In the genomic region with DNA sequence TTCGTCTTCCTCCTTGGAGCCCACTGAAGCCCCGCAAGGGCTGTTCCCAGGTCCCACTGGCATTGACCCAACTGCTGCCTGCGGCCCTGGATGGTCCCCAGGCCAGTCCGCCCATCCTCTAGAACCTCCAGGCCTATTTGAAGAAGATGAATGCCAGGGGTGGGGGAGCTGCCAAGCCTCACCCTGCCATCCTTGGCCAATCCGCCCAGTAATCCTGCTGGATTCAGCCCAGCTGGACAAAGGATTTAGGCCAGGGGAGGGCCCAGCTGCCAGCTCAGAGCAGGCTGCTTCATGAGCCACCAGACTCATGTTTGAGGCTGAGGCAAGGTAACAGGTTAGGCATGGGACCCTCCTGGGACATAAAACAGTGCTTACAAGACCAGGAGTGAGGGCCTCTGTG, we compare ENCODE assay signal across 11 mouse cellular contexts. TPM values are rescaled to one million over a fixed set of nuclear protein-coding genes. Genes with fewer than 3 reads are reported as not detected.
DNase-seq lines count a peak whose midpoint lies in the region; ATAC-seq and TF ChIP-seq lines count a peak whose summit lies in the region.
"Had no signal": no experiment of that assay in that cellular context is flagged by ENCODE, and none has a peak within 500 bp of the region (broad histone marks: within the 10 kb centered on the region; RNA-seq: fewer than 3 reads in every experiment).

No protein-coding gene starts in this region.

- DNase-seq in adrenal gland, adult 2 months, result peak; percentile 52
- DNase-seq in adrenal gland, postnatal 4 days (ENCODE audit: low spot score in 2 of 2), result no peak
- DNase-seq in liver, adult 2 months (ENCODE audit: extremely low read depth, low read depth, low spot score), result peak; percentile 66
- peak; percentile 94 for DNase-seq in cerebellum, adult 9-11 months
- DNase-seq in left cerebral cortex, postnatal 4 days, result peak; percentile 95
- no peak for DNase-seq in lung, postnatal 0 days (ENCODE audit: low spot score)
- DNase-seq in thymus, postnatal 4 days, result no peak

- no peaks in the 10 kb centered on the region for H3K36me3 ChIP-seq in liver, adult 2 months (ENCODE audit: control insufficient read depth, insufficient read depth, low read length)
- no peaks in the 10 kb centered on the region for H3K36me3 ChIP-seq in liver, embryonic 12.5 days
- no peaks in the 10 kb centered on the region for H3K36me3 ChIP-seq in lung, postnatal 0 days (ENCODE audit: insufficient read depth, low read length)
- H3K36me3 ChIP-seq: limb, embryonic 12.5 days; stomach, embryonic 15.5 days had no signal

- TF ChIP-seq EP300 in lung, postnatal 0 days (IDR thresholded peaks at IDR 0.05), result no peak

- intact Hi-C loops in left cerebral cortex, postnatal 4 days (cut with DNase I), result no loop called here

- no peak overlapping the region for H3K4me2 ChIP-seq in liver, embryonic 12.5 days
- H3K4me2 ChIP-seq in lung, postnatal 0 days (replicated peaks; ENCODE audit: low read depth, low read length), result no peak overlapping the region
- H3K4me2 ChIP-seq: limb, embryonic 12.5 days; stomach, embryonic 15.5 days had no signal

- no peak for ATAC-seq in liver, embryonic 12.5 days
- no peak for ATAC-seq in lung, postnatal 0 days

- WGBS in liver, adult 2 months, result 48% methylated on average over 5 of the region's 5 CpGs
- 61% methylated on average over 5 of the region's 5 CpGs for WGBS in liver, embryonic 12.5 days (ENCODE audit: insufficient replicate concordance)
- WGBS in lung, postnatal 0 days, result 84% methylated on average over 5 of the region's 5 CpGs

- H3K27ac ChIP-seq in liver, adult 2 months (replicated peaks; ENCODE audit: insufficient read depth, low read depth, low read length), result no peak overlapping the region
- no peak overlapping the region for H3K27ac ChIP-seq in liver, embryonic 12.5 days
- no peak overlapping the region for H3K27ac ChIP-seq in lung, postnatal 0 days (ENCODE audit: low read length)
- H3K27ac ChIP-seq: limb, embryonic 12.5 days; stomach, embryonic 15.5 days had no signal

- H3K27me3 ChIP-seq in liver, adult 2 months (ENCODE audit: control insufficient read depth, insufficient read depth, low read length), result no peaks in the 10 kb centered on the region
- H3K27me3 ChIP-seq in liver, embryonic 12.5 days (replicated peaks), result peaks cover 27% of the 10 kb centered on the region
- no peaks in the 10 kb centered on the region for H3K27me3 ChIP-seq in lung, postnatal 0 days (replicated peaks; ENCODE audit: insufficient read depth, low read length)
- H3K27me3 ChIP-seq: limb, embryonic 12.5 days; stomach, embryonic 15.5 days had no signal

- no peak overlapping the region for H3K9ac ChIP-seq in liver, adult 2 months (ENCODE audit: low read depth, low read length)
- H3K9ac ChIP-seq in liver, embryonic 12.5 days, result no peak overlapping the region
- no peak overlapping the region for H3K9ac ChIP-seq in lung, postnatal 0 days (replicated peaks; ENCODE audit: low read depth)
- H3K9ac ChIP-seq: limb, embryonic 12.5 days; stomach, embryonic 15.5 days had no signal

- H3K9me3 ChIP-seq in liver, embryonic 12.5 days (replicated peaks), result no peaks in the 10 kb centered on the region
- H3K9me3 ChIP-seq in lung, postnatal 0 days (ENCODE audit: low read length), result no peaks in the 10 kb centered on the region
- H3K9me3 ChIP-seq: limb, embryonic 12.5 days; stomach, embryonic 15.5 days had no signal

- no peak for TF ChIP-seq POLR2A in liver, adult 2 months (IDR thresholded peaks at IDR 0.05; ENCODE audit: extremely low read depth, insufficient read depth, low read length)

- no peaks in the 10 kb centered on the region for H3K79me2 ChIP-seq in liver, adult 2 months (ENCODE audit: control insufficient read depth, insufficient read depth, low read length)

- no peak for TF ChIP-seq CTCF in liver, adult 2 months (IDR thresholded peaks at IDR 0.05; ENCODE audit: low read depth, low read length)
- TF ChIP-seq CTCF in lung, postnatal 0 days (IDR thresholded peaks at IDR 0.05), result no peak

- H3K4me1 ChIP-seq in liver, adult 2 months (ENCODE audit: control insufficient read depth, insufficient read depth, low read length), result peaks cover 5% of the 10 kb centered on the region; the same call in 1 of the 2 replicates
- 0 out of 2 replicates have a peak, but pooled peaks cover 2% of the 10 kb centered on the region for H3K4me1 ChIP-seq in liver, embryonic 12.5 days
- H3K4me1 ChIP-seq in lung, postnatal 0 days (ENCODE audit: insufficient read depth, low read depth, low read length), result no peaks in the 10 kb centered on the region
- H3K4me1 ChIP-seq: stomach, embryonic 15.5 days had no signal

- H3K4me3 ChIP-seq in liver, adult 2 months (ENCODE audit: insufficient read depth, low read depth, low read length), result no peak overlapping the region
- H3K4me3 ChIP-seq in liver, embryonic 12.5 days, result no peak overlapping the region
- H3K4me3 ChIP-seq in lung, postnatal 0 days (ENCODE audit: low read depth, low read length), result no peak overlapping the region
- H3K4me3 ChIP-seq: limb, embryonic 12.5 days; stomach, embryonic 15.5 days had no signal

RNA-seq across cellular contexts. Expression of a gene that starts 45.7 kb away (rescaled TPM):
- total RNA-seq in adrenal gland, adult 2 months (2021), result under 1 TPM; 0.40 to 0.83 TPM
- 4.4 and 4.8 TPM in 2 replicates for polyA plus RNA-seq in adrenal gland, adult 2 months (2012; rRNA removed)
- 1 to 10 TPM; 1.1 to 1.6 TPM for total RNA-seq in adrenal gland, postnatal 4 days (2021)
- 0.07 TPM in 1 of 2 replicates, not detected in the other for total RNA-seq in liver, adult 2 months (2014; rRNA removed)
- polyA plus RNA-seq in liver, adult 2 months (2012; rRNA removed), result 0.01 and 0.04 TPM in 2 replicates
- 0.24 TPM in 1 of 2 replicates, not detected in the other for polyA plus RNA-seq in liver, embryonic 12.5 days (2016; fragmentation: Nextera tagmentation; extraction: Ambion mirVana)
- total RNA-seq in left cerebral cortex, postnatal 4 days (2021), result 10 to 100 TPM; 50.9 to 56.1 TPM
- 4.6 and 5.5 TPM in 2 replicates for polyA plus RNA-seq in lung, postnatal 0 days (2015; fragmentation: Nextera tagmentation; extraction: Ambion mirVana)
- total RNA-seq: heart, postnatal 36 days had no signal

RNA-seq across cellular contexts. Expression of a gene that starts 46.9 kb away (rescaled TPM):
- 10 to 100 TPM; 24.5 to 28.0 TPM for total RNA-seq in adrenal gland, adult 2 months (2021)
- polyA plus RNA-seq in adrenal gland, adult 2 months (2012; rRNA removed), result 34.8 and 35.3 TPM in 2 replicates
- total RNA-seq in adrenal gland, postnatal 4 days (2021), result 10 to 100 TPM; 32.4 to 39.2 TPM
- total RNA-seq in liver, adult 2 months (2014; rRNA removed), result 13.5 and 13.6 TPM in 2 replicates
- 13.0 and 19.5 TPM in 2 replicates for polyA plus RNA-seq in liver, adult 2 months (2012; rRNA removed)
- 33.4 and 34.0 TPM in 2 replicates for polyA plus RNA-seq in liver, embryonic 12.5 days (2016; fragmentation: Nextera tagmentation; extraction: Ambion mirVana)
- 10 to 100 TPM; 34.5 to 39.8 TPM for total RNA-seq in left cerebral cortex, postnatal 4 days (2021)
- polyA plus RNA-seq in lung, postnatal 0 days (2015; fragmentation: Nextera tagmentation; extraction: Ambion mirVana), result 20.5 and 23.0 TPM in 2 replicates

RNA-seq across cellular contexts. Expression of a gene that starts 50.1 kb away (rescaled TPM):
- not detected for total RNA-seq in adrenal gland, adult 2 months (2021)
- polyA plus RNA-seq in adrenal gland, adult 2 months (2012; rRNA removed), result 0.27 TPM in 1 of 2 replicates, not detected in the other
- total RNA-seq in adrenal gland, postnatal 4 days (2021), result 1 to 10 TPM in 1 of 2 experiments, under 1 TPM in 1; 0.96 to 2.2 TPM
- not detected in 2 replicates for total RNA-seq in liver, adult 2 months (2014; rRNA removed)
- polyA plus RNA-seq in liver, adult 2 months (2012; rRNA removed), result not detected in 2 replicates
- polyA plus RNA-seq in liver, embryonic 12.5 days (2016; fragmentation: Nextera tagmentation; extraction: Ambion mirVana), result 0.12 TPM in 1 of 2 replicates, not detected in the other
- total RNA-seq in left cerebral cortex, postnatal 4 days (2021), result 10 to 100 TPM; 56.8 to 74.5 TPM
- 0.10 TPM in 1 of 2 replicates, not detected in the other for polyA plus RNA-seq in lung, postnatal 0 days (2015; fragmentation: Nextera tagmentation; extraction: Ambion mirVana)
- total RNA-seq: heart, postnatal 36 days had no signal

RNA-seq across cellular contexts. Expression of a gene that starts 55.9 kb away (rescaled TPM):
- 10 to 100 TPM; 17.9 to 23.9 TPM for total RNA-seq in adrenal gland, adult 2 months (2021)
- polyA plus RNA-seq in adrenal gland, adult 2 months (2012; rRNA removed), result 37.4 and 46.2 TPM in 2 replicates
- 10 to 100 TPM; 25.6 to 27.5 TPM for total RNA-seq in adrenal gland, postnatal 4 days (2021)
- total RNA-seq in liver, adult 2 months (2014; rRNA removed), result 3.7 and 4.5 TPM in 2 replicates
- polyA plus RNA-seq in liver, adult 2 months (2012; rRNA removed), result 11.2 and 13.0 TPM in 2 replicates
- 10.3 TPM in 2 replicates for polyA plus RNA-seq in liver, embryonic 12.5 days (2016; fragmentation: Nextera tagmentation; extraction: Ambion mirVana)
- 10 to 100 TPM; 12.0 to 13.5 TPM for total RNA-seq in left cerebral cortex, postnatal 4 days (2021)
- 17.5 and 19.4 TPM in 2 replicates for polyA plus RNA-seq in lung, postnatal 0 days (2015; fragmentation: Nextera tagmentation; extraction: Ambion mirVana)

Comparison
In these comparisons a context has a peak if more than half of its experiments do, and no peak if none do; other contexts are left out.
1. DNase-seq: peak in adrenal gland, adult 2 months (single experiment), liver, adult 2 months (single experiment), cerebellum, adult 9-11 months (single experiment) and left cerebral cortex, postnatal 4 days (single experiment); none in adrenal gland, postnatal 4 days (0 of 2), lung, postnatal 0 days (single experiment) and thymus, postnatal 4 days (single experiment).
2. RNA of a gene that starts 45.7 kb away (total RNA-seq): 50.9 to 56.1 TPM in left cerebral cortex, postnatal 4 days; 1.1 to 1.6 TPM in adrenal gland, postnatal 4 days, 0.40 to 0.83 TPM in adrenal gland, adult 2 months and 0.07 TPM in liver, adult 2 months; every median in the first group is over 10 times any median in the second.
3. RNA of a gene that starts 50.1 kb away (total RNA-seq): 56.8 to 74.5 TPM in left cerebral cortex, postnatal 4 days; 0.96 to 2.2 TPM in adrenal gland, postnatal 4 days, not detected in adrenal gland, adult 2 months and not detected in liver, adult 2 months; every median in the first group is over 10 times any median in the second.